Mouse (Mus musculus) c-Kit-negative CD71-positive TER-119-positive erythroid progenitor cells, embryonic 14.5 days (primary cell): ENCODE measurements around the gene Chadl.
"Not testable (repeated sequence)": the region's sequence is repeated elsewhere in the genome, so short reads cannot be mapped to it uniquely, and the experiment has no call there.

Source experiments
- DNase-seq: peaks from one replicate; pipeline ENCODE4 v3.0.0-alpha.2; 2013; ENCODE audit warnings: low read depth, low spot score

The Chadl gene

GRCm38 (mm10) chr15:81697175-81697574, at the start of gene Chadl:
Chadl (minus strand) TSS chr15:81697287.
- no peak for DNase-seq

GRCm38 (mm10) chr15:81745601-81746114, 48.6 kb upstream of the Chadl start:
- DNase-seq: no peak

- no peak for DNase-seq
Observed at GRCm38 (mm10) chr15:81744992-81745600, 48.0 kb upstream of the Chadl start, which contains the start of the genes Zc3h7b and Rangap1. Zc3h7b (plus strand) TSS chr15:81745057. Rangap1 (minus strand) TSS chr15:81745530.

GRCm38 (mm10) chr15:81742368-81742767, 45.3 kb upstream of the Chadl start:
- not testable (repeated sequence) for DNase-seq

- DNase-seq: no peak
Observed at GRCm38 (mm10) chr15:81739924-81740323, 42.8 kb upstream of the Chadl start.

- DNase-seq: no peak
Observed at GRCm38 (mm10) chr15:81739296-81739695, 42.2 kb upstream of the Chadl start.

GRCm38 (mm10) chr15:81735075-81735474, 38.0 kb upstream of the Chadl start:
- DNase-seq: no peak

- peak; percentile 95 for DNase-seq
Observed at GRCm38 (mm10) chr15:81729792-81730635, 32.9 kb upstream of the Chadl start.

- DNase-seq: no peak
Observed at GRCm38 (mm10) chr15:81729241-81729791, 32.2 kb upstream of the Chadl start.

GRCm38 (mm10) chr15:81725965-81726364, 28.9 kb upstream of the Chadl start:
- no peak for DNase-seq

GRCm38 (mm10) chr15:81723653-81724052, 26.6 kb upstream of the Chadl start:
- DNase-seq: no peak

GRCm38 (mm10) chr15:81722361-81722760, 25.3 kb upstream of the Chadl start:
- DNase-seq: no peak

- DNase-seq: no peak
Observed at GRCm38 (mm10) chr15:81719139-81719531, 22.0 kb upstream of the Chadl start.

- DNase-seq: no peak
Observed at GRCm38 (mm10) chr15:81718336-81719138, 21.4 kb upstream of the Chadl start.

- no peak for DNase-seq
Observed at GRCm38 (mm10) chr15:81713742-81714141, 16.7 kb upstream of the Chadl start.

GRCm38 (mm10) chr15:81710801-81711200, 13.7 kb upstream of the Chadl start:
- DNase-seq: no peak

- no peak for DNase-seq
Observed at GRCm38 (mm10) chr15:81709686-81710085, 12.6 kb upstream of the Chadl start.

GRCm38 (mm10) chr15:81708991-81709390, 11.9 kb upstream of the Chadl start:
- no peak for DNase-seq

GRCm38 (mm10) chr15:81703094-81703489, 6.0 kb upstream of the Chadl start:
- DNase-seq: no peak

- no peak for DNase-seq
Observed at GRCm38 (mm10) chr15:81702306-81703093, 5.4 kb upstream of the Chadl start.

GRCm38 (mm10) chr15:81701350-81701749, 4.3 kb upstream of the Chadl start:
- not testable (repeated sequence) for DNase-seq
